Mouse (Mus musculus): ENCODE results near the gene Phf21a. TPM values are rescaled to one million over a fixed set of nuclear protein-coding genes. Genes with fewer than 3 reads are reported as not detected.

The Phf21a gene
- polyA plus RNA-seq, 1 experiment from 2014 or later, result 36.3 TPM

DNA sequence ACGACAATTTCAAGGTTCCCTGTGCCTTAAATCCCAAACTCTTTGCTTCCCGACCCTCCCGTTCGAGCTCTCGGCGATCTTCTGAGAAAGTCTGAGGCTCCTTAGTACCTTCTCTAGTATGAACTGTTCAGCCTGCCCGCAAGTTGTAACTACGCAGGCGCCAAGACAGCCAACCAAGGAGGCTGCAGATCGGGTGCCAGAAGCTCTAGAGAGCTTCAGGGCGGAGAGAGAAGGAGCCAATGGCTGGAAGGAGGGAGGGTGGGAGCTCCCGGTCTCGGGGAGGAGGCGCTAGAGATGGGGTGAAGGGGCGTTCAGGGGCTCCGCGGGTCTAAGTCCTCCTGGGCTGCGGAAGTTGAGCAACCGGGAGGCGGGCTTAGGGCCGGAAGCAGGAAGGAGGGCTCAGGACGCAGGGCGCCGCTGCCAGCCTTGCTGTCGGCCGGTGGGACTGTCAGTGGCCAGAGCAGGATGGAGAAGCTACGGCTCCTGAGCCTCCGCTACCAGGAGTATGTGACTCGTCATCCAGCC, 282.2 kb downstream of the Phf21a start:
- peaks cover 29% of the 10 kb centered on the region; the same call in 1 of the 2 replicates for H3K4me1 ChIP-seq (ENCODE audit: control insufficient read depth, insufficient read depth, low read length)

GRCm38 (mm10) chr2:92375788-92376187, 282.9 kb downstream of the Phf21a start:
- 0 out of 2 replicates have a peak overlapping the region, but pooled peaks have one; percentile 95 for H3K27ac ChIP-seq (ENCODE audit: low read depth, low read length)

More for the DNA sequence above, 282.2 kb downstream of the Phf21a start:
- no peaks in the 10 kb centered on the region for H3K9me3 ChIP-seq (ENCODE audit: control insufficient read depth, low read length)
- H3K36me3 ChIP-seq (ENCODE audit: control insufficient read depth, insufficient read depth, low read length), result peaks cover 27% of the 10 kb centered on the region
- WGBS, result under 1% methylated on average over 29 of the region's 29 CpGs
- peak overlapping the region; percentile 78 for H3K4me3 ChIP-seq (ENCODE audit: low read length)
- H3K4me2 ChIP-seq (replicated peaks; ENCODE audit: low read depth, low read length), result peak overlapping the region; percentile 95
- H3K9ac ChIP-seq (ENCODE audit: low read depth, low read length), result peak overlapping the region; percentile 74
- peak; percentile 90 for ATAC-seq (ENCODE audit: low FRiP score, low TSS enrichment)
- peak overlapping the region; percentile 95 for H3K27ac ChIP-seq (ENCODE audit: low read depth, low read length)
- H3K27me3 ChIP-seq (ENCODE audit: control insufficient read depth, insufficient read depth, low read length), result peaks cover 7% of the 10 kb centered on the region; the same call in 1 of the 2 replicates

GRCm38 (mm10) chr2:92376300-92376699, 283.4 kb downstream of the Phf21a start:
- 0 out of 2 replicates have a peak, but pooled peaks cover under 1% of the 10 kb centered on the region for H3K27me3 ChIP-seq (ENCODE audit: control insufficient read depth, insufficient read depth, low read length)
- peak overlapping the region; percentile 95; the same call in 1 of the 2 replicates for H3K4me2 ChIP-seq (replicated peaks; ENCODE audit: low read depth, low read length)
- no peak overlapping the region for H3K27ac ChIP-seq (ENCODE audit: low read depth, low read length)
- H3K9me3 ChIP-seq (ENCODE audit: control insufficient read depth, low read length), result no peaks in the 10 kb centered on the region
- 88% methylated on average over 6 of the region's 6 CpGs for whole genome bisulfite sequencing
- ATAC-seq (ENCODE audit: low FRiP score, low TSS enrichment), result no peak
- H3K4me1 ChIP-seq (ENCODE audit: control insufficient read depth, insufficient read depth, low read length), result peaks cover 21% of the 10 kb centered on the region; the same call in 1 of the 2 replicates
- H3K4me3 ChIP-seq (ENCODE audit: low read length), result peak overlapping the region; percentile 78; the same call in 1 of the 2 replicates
- peak overlapping the region; percentile 74; the same call in 1 of the 2 replicates for H3K9ac ChIP-seq (ENCODE audit: low read depth, low read length)
- H3K36me3 ChIP-seq (ENCODE audit: control insufficient read depth, insufficient read depth, low read length), result peaks cover 29% of the 10 kb centered on the region

More at GRCm38 (mm10) chr2:92375788-92376187, 282.9 kb downstream of the Phf21a start:
- H3K36me3 ChIP-seq (ENCODE audit: control insufficient read depth, insufficient read depth, low read length), result peaks cover 27% of the 10 kb centered on the region
- peak overlapping the region; percentile 74 for H3K9ac ChIP-seq (ENCODE audit: low read depth, low read length)
- peak overlapping the region; percentile 78 for H3K4me3 ChIP-seq (ENCODE audit: low read length)
- ATAC-seq (ENCODE audit: low FRiP score, low TSS enrichment), result no peak; the same call in 1 of the 2 replicates
- H3K4me2 ChIP-seq (replicated peaks; ENCODE audit: low read depth, low read length), result peak overlapping the region; percentile 95
- peaks cover 5% of the 10 kb centered on the region; the same call in 1 of the 2 replicates for H3K27me3 ChIP-seq (ENCODE audit: control insufficient read depth, insufficient read depth, low read length)
- 15% methylated on average over 10 of the region's 10 CpGs for WGBS
- no peaks in the 10 kb centered on the region for H3K9me3 ChIP-seq (ENCODE audit: control insufficient read depth, low read length)
- H3K4me1 ChIP-seq (ENCODE audit: control insufficient read depth, insufficient read depth, low read length), result peaks cover 25% of the 10 kb centered on the region; the same call in 1 of the 2 replicates

DNA sequence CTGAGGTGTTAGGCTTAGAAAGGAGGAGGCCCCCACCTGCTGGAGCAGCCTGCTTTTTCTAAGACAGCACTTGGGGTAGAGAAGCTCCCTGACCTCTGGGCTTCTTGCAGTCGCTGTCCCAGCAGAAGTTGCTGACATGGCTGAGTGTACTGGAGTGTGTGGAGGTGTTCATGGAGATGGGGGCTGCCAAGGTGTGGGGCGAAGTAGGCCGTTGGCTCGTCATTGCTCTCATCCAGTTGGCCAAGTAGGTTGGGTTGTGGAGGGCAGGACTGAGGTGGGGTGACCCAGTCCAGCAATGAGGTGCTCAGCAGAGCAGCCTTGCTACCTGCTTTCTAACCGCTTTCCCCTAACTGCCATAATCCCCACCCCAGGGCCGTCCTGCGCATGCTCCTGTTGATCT, 284.4 kb downstream of the Phf21a start:
- Histone ChIP-seq H3K36me3 (ENCODE audit: control insufficient read depth, insufficient read depth, low read length) (peaks cover 39% of the 10 kb centered on the region), H3K27me3 (ENCODE audit: control insufficient read depth, insufficient read depth, low read length) (no peaks in the 10 kb centered on the region), H3K4me1 (ENCODE audit: control insufficient read depth, insufficient read depth, low read length) (peaks cover 14% of the 10 kb centered on the region; the same call in 1 of the 2 replicates), H3K9ac (ENCODE audit: low read depth, low read length) (no peak overlapping the region), H3K9me3 (ENCODE audit: control insufficient read depth, low read length) (no peaks in the 10 kb centered on the region), H3K27ac (ENCODE audit: low read depth, low read length) (no peak overlapping the region), H3K4me2 (replicated peaks; ENCODE audit: low read depth, low read length) (no peak overlapping the region), H3K4me3 (ENCODE audit: low read length) (no peak overlapping the region)
- 92% methylated on average over 7 of the region's 7 CpGs for WGBS
- ATAC-seq (ENCODE audit: low FRiP score, low TSS enrichment), result no peak

GRCm38 (mm10) chr2:92379783-92380494, 287.0 kb downstream of the Phf21a start:
- Histone ChIP-seq H3K27ac (ENCODE audit: low read depth, low read length) (no peak overlapping the region), H3K9me3 (ENCODE audit: control insufficient read depth, low read length) (no peaks in the 10 kb centered on the region), H3K36me3 (ENCODE audit: control insufficient read depth, insufficient read depth, low read length) (peaks cover 64% of the 10 kb centered on the region), H3K4me2 (replicated peaks; ENCODE audit: low read depth, low read length) (no peak overlapping the region), H3K4me1 (ENCODE audit: control insufficient read depth, insufficient read depth, low read length) (0 out of 2 replicates have a peak, but pooled peaks cover 5% of the 10 kb centered on the region), H3K27me3 (ENCODE audit: control insufficient read depth, insufficient read depth, low read length) (no peaks in the 10 kb centered on the region), H3K9ac (ENCODE audit: low read depth, low read length) (no peak overlapping the region), H3K4me3 (ENCODE audit: low read length) (no peak overlapping the region)
- no peak for ATAC-seq (ENCODE audit: low FRiP score, low TSS enrichment)
- WGBS, result 73% methylated on average over 17 of the region's 17 CpGs

- 62% methylated on average over 6 of the region's 6 CpGs for WGBS
- H3K27me3 ChIP-seq (ENCODE audit: control insufficient read depth, insufficient read depth, low read length), result no peaks in the 10 kb centered on the region
- no peak overlapping the region for H3K27ac ChIP-seq (ENCODE audit: low read depth, low read length)
- H3K4me1 ChIP-seq (ENCODE audit: control insufficient read depth, insufficient read depth, low read length), result 0 out of 2 replicates have a peak, but pooled peaks cover 5% of the 10 kb centered on the region
- no peaks in the 10 kb centered on the region for H3K9me3 ChIP-seq (ENCODE audit: control insufficient read depth, low read length)
- H3K4me3 ChIP-seq (ENCODE audit: low read length), result no peak overlapping the region
- H3K9ac ChIP-seq (ENCODE audit: low read depth, low read length), result no peak overlapping the region
- ATAC-seq (ENCODE audit: low FRiP score, low TSS enrichment), result no peak
- peaks cover 70% of the 10 kb centered on the region for H3K36me3 ChIP-seq (ENCODE audit: control insufficient read depth, insufficient read depth, low read length)
- H3K4me2 ChIP-seq (replicated peaks; ENCODE audit: low read depth, low read length), result no peak overlapping the region
These were observed 287.7 kb downstream of the Phf21a start for GRCm38 (mm10) chr2:92380495-92381050.

GRCm38 (mm10) chr2:92381161-92381560, 288.2 kb downstream of the Phf21a start:
- H3K4me2 ChIP-seq (replicated peaks; ENCODE audit: low read depth, low read length), result no peak overlapping the region
- H3K4me1 ChIP-seq (ENCODE audit: control insufficient read depth, insufficient read depth, low read length), result no peaks in the 10 kb centered on the region
- no peak overlapping the region for H3K9ac ChIP-seq (ENCODE audit: low read depth, low read length)
- 71% methylated on average over 5 of the region's 5 CpGs for WGBS
- peaks cover 76% of the 10 kb centered on the region for H3K36me3 ChIP-seq (ENCODE audit: control insufficient read depth, insufficient read depth, low read length)
- no peak overlapping the region for H3K4me3 ChIP-seq (ENCODE audit: low read length)
- no peak overlapping the region for H3K27ac ChIP-seq (ENCODE audit: low read depth, low read length)
- ATAC-seq (ENCODE audit: low FRiP score, low TSS enrichment), result no peak
- H3K27me3 ChIP-seq (ENCODE audit: control insufficient read depth, insufficient read depth, low read length), result no peaks in the 10 kb centered on the region
- H3K9me3 ChIP-seq (ENCODE audit: control insufficient read depth, low read length), result no peaks in the 10 kb centered on the region

DNA sequence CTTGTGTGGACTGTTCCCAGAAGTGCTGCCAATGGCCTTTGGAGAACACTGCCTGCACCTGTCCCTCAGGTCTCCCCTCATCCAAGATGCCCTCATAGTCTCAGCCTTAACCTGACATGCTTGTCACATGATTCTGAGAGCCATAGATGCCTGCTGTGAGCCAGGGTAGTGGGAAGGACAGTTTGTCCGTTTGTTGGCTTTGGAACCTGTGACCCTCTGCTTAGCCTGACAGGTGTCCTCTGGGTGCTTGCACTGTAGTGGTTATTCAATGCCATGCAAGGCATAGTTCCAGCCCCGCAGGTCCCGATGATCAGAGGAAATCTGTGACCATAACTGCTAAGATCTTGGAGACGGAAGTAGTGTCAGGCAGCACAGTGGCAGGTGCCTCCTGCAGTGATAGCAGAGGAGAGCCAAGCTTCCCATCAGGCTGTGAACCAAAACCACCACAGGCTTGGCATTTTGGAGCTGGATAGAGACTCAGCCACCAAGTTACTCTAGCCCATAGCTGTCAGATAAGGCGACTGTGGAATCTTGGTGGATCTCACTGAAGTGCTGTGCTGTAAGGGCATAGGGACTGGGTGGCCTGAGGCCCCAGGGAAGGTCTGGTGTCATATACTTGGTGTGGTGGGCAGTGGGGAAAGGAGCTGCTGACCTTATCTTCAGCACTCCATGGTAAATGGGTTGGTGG, 289.1 kb downstream of the Phf21a start, which contains the start of gene 1700029I15Rik:
TSS of gene 1700029I15Rik (plus strand) at position 638 of the 688 bp plus-strand sequence.
- Histone ChIP-seq H3K4me2 (replicated peaks; ENCODE audit: low read depth, low read length) (no peak within 1 kb of the TSS), H3K4me3 (ENCODE audit: low read length) (no peak within 1 kb of the TSS), H3K9ac (ENCODE audit: low read depth, low read length) (no peak within 1 kb of the TSS), H3K27me3 (ENCODE audit: control insufficient read depth, insufficient read depth, low read length) (no peaks in the 10 kb centered on the region), H3K36me3 (ENCODE audit: control insufficient read depth, insufficient read depth, low read length) (peaks cover 85% of the 10 kb centered on the region), H3K27ac (ENCODE audit: low read depth, low read length) (no peak within 1 kb of the TSS), H3K4me1 (ENCODE audit: control insufficient read depth, insufficient read depth, low read length) (no peaks in the 10 kb centered on the region), H3K9me3 (ENCODE audit: control insufficient read depth, low read length) (no peaks in the 10 kb centered on the region)
- ATAC-seq (ENCODE audit: low FRiP score, low TSS enrichment), result no peak
- WGBS, result 90% methylated on average over 5 of the region's 5 CpGs

Data from kidney, embryonic 14.5 days (tissue).